Mouse (Mus musculus): Measurements from ENCODE around the gene Ano10. TPM values are rescaled to one million over a fixed set of nuclear protein-coding genes. Genes with fewer than 3 reads are reported as not detected.

The Ano10 gene
- polyA plus RNA-seq, 1 experiment: 3.2 TPM

DNA sequence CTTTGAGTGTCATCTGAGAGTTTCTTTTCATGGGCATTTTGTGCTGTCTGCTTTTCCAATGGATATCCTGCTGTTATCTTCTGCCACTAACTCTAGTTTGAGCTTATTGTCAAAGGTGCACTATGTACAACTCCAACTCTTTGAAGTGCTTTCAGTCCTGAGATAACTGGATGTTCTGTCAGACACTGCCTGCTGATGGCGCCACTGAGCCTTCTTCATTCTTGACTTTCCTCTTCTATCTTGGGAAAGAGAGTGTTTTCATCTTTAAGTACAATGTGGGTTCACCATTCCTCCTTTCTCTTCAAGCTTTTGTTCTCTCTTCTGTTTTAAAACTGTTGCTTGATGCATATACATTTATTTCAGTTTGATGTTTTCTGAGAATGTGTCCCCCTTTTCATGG is 42.1 kb downstream of the Ano10 start:
- TF ChIP-seq GATA1 (IDR thresholded peaks at IDR 0.05; ENCODE audit: borderline replicate concordance, low read length) (no peak), FLI1 (IDR thresholded peaks at IDR 0.05; ENCODE audit: low read length) (no peak)
- H3K9me3 ChIP-seq: no peaks in the 10 kb centered on the region
- H3K4me3 ChIP-seq (replicated peaks): no peak overlapping the region
- H3K27me3 ChIP-seq (replicated peaks): peaks cover 17% of the 10 kb centered on the region
- no peaks in the 10 kb centered on the region for H3K36me3 ChIP-seq (replicated peaks; ENCODE audit: low read length)
- H3K4me1 ChIP-seq: peaks cover 10% of the 10 kb centered on the region; the same call in 1 of the 2 replicates

DNA sequence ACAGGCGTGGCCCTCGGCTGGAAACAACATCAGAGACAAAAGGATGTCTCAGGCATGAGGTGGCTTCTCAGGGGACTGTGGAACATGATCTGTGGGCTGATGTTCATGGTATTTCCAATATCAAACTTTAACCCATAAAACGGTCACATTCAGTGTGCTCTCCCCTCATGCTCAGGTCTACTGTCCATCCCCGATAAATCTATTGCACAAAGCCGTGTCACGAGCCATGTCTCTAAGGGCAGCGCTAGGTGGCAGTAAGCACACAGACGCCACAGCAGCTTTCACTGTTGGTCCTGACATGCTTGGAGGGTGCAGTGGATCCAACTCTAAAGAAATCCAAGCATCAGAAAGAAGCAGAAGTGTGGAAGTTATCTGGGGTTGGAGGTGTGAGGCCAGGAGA is 46.1 kb downstream of the Ano10 start:
- H3K36me3 ChIP-seq (replicated peaks; ENCODE audit: low read length): no peaks in the 10 kb centered on the region
- no peak for TF ChIP-seq FLI1 (IDR thresholded peaks at IDR 0.05; ENCODE audit: low read length)
- TF ChIP-seq GATA1 (IDR thresholded peaks at IDR 0.05; ENCODE audit: borderline replicate concordance, low read length): no peak

DNA sequence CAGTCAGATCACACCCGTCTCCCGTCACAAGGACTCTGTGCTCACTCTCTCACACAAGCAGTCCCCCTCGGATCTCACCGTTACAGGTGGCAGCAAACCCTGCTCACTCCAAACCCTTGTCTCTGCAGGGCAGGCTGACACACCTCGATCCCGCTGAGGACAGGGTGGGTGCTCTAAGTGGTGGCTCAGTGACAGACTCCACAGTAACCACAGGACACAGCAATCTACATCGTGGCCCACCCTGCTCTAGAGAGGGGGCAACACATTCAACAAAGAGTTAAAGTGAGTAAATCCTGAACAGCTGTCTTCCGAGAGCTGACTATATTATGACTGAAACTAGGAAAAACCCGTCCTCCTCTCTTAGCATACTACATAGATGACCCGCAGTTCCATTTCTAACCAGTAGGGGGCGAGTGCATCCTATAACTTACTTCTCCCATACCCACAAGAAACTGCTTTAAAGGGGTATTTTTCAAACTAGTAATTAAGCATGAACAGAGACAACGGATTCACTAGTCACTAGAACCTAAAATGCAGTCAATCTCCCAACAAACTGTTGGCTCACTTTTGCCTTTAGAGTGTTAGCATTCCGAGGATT is 46.7 kb downstream of the Ano10 start:
- no peaks in the 10 kb centered on the region for H3K36me3 ChIP-seq (replicated peaks; ENCODE audit: low read length)

More for the DNA sequence above, 46.1 kb downstream of the Ano10 start:
- H3K4me1 ChIP-seq: peaks cover 18% of the 10 kb centered on the region; the same call in 1 of the 2 replicates
- no peaks in the 10 kb centered on the region for H3K9me3 ChIP-seq
- peaks cover 32% of the 10 kb centered on the region for H3K27me3 ChIP-seq (replicated peaks)
- no peak overlapping the region for H3K4me3 ChIP-seq (replicated peaks)

DNA sequence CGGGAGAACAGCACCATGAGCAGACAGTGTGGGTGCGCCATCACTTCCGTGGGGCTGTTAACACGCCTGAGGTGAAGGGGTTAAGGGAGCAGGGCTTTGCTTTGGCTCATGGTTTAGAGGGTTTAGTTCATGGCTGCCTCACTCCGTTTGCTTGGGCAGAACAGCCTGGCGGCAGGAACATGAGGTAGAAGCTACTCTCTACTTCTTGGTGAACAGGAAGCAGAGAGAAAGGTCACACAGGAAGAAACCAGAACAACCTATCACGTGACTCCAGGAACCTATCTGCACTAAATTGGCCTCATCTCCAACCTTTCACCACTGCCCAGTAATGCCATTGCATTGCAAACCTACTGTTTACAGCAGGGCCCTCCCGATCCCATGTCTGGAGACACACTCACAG is 48.3 kb downstream of the Ano10 start:
- no peak for TF ChIP-seq FLI1 (IDR thresholded peaks at IDR 0.05; ENCODE audit: low read length)
- no peak for TF ChIP-seq GATA1 (IDR thresholded peaks at IDR 0.05; ENCODE audit: borderline replicate concordance, low read length)
- Histone ChIP-seq H3K36me3 (replicated peaks; ENCODE audit: low read length) (no peaks in the 10 kb centered on the region), H3K4me3 (replicated peaks) (no peak overlapping the region), H3K9me3 (no peaks in the 10 kb centered on the region), H3K27me3 (replicated peaks) (peaks cover 44% of the 10 kb centered on the region), H3K4me1 (peaks cover 21% of the 10 kb centered on the region)

More for the DNA sequence above, 46.7 kb downstream of the Ano10 start:
- Histone ChIP-seq H3K27me3 (replicated peaks) (peaks cover 35% of the 10 kb centered on the region), H3K4me1 (peaks cover 21% of the 10 kb centered on the region), H3K9me3 (no peaks in the 10 kb centered on the region), H3K4me3 (replicated peaks) (no peak overlapping the region)
- TF ChIP-seq FLI1 (IDR thresholded peaks at IDR 0.05; ENCODE audit: low read length): no peak

DNA sequence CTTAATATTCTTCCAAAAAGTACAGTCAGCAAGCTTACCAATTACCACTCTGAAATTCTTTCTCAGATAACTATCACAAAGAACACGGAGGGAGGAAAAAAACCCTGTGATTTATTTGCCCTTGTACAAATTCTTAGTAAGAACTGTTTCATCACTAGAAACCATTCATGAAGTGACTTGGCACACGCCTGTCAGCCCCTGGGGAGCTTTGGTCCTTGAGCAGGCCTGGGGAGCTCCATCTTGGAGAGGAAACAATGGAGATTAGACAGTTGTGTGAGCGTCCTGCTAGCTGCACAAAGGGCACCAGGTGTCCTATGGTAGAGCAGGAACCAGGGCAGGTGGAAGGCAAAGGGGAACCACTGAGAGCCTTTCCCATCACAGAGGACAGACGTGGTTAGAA is 48.8 kb downstream of the Ano10 start:
- no peak overlapping the region for H3K4me3 ChIP-seq (replicated peaks)
- H3K9me3 ChIP-seq: no peaks in the 10 kb centered on the region
- H3K36me3 ChIP-seq (replicated peaks; ENCODE audit: low read length): no peaks in the 10 kb centered on the region
- peaks cover 21% of the 10 kb centered on the region for H3K4me1 ChIP-seq
- peaks cover 43% of the 10 kb centered on the region for H3K27me3 ChIP-seq (replicated peaks)
- no peak for TF ChIP-seq GATA1 (IDR thresholded peaks at IDR 0.05; ENCODE audit: borderline replicate concordance, low read length)
- TF ChIP-seq FLI1 (IDR thresholded peaks at IDR 0.05; ENCODE audit: low read length): no peak

DNA sequence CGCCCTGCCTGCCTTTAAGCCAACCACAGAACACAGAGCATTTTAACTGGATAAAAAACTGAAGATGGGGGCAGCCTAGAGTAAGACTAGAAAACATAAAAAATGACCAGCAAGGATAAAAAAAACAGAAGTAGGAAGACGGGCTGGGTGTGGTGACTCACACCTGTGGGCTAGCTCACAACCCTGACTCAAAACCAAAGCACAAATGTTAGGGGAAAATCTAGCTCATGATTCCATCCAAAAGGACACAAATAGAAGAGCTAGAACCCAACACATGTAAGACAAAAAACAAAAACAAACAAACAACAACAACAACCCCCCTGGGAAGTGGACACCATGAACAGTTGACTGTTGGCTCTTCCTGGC is 49.4 kb downstream of the Ano10 start:
- Histone ChIP-seq H3K36me3 (replicated peaks; ENCODE audit: low read length) (no peaks in the 10 kb centered on the region), H3K27me3 (replicated peaks) (peaks cover 41% of the 10 kb centered on the region), H3K9me3 (no peaks in the 10 kb centered on the region), H3K4me3 (replicated peaks) (no peak overlapping the region), H3K4me1 (peaks cover 21% of the 10 kb centered on the region)
- no peak for TF ChIP-seq GATA1 (IDR thresholded peaks at IDR 0.05; ENCODE audit: borderline replicate concordance, low read length)
- TF ChIP-seq FLI1 (IDR thresholded peaks at IDR 0.05; ENCODE audit: low read length): no peak

DNA sequence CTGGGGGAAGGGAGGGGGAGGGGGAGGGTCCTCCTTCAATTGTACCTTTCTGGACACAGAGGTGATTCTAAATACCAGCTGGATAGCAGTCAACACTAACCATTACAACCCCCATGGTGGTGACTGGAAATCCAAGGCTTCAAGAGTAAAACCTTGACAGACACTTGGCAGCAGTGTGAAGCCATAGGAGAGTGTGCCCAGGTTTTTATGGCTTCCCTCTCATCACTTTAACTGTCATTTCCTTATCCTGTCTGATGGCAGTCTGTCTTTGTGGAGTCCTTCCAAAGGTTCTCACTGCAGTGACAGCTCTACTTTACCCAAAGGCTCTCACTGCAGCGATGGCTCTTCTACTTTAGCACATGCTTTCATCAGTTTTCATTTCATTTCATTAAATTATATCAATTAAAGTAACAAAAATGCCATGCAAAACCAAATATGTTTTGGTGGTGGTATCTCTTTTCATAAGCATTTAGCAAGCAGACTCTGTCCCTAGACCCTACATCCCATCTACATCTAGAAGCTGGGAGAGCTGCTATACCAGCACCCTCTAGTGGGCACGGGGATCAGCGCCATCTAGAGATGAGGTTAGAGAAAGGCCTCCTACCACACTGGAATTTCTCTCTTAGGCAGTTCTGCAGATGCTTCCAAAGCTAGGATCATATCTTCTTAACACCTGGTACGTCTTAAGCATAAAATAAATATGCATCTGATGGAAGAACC is 50.0 kb downstream of the Ano10 start:
- H3K4me3 ChIP-seq (replicated peaks): no peak overlapping the region
- peaks cover 21% of the 10 kb centered on the region for H3K4me1 ChIP-seq
- TF ChIP-seq FLI1 (IDR thresholded peaks at IDR 0.05; ENCODE audit: low read length) (no peak), GATA1 (IDR thresholded peaks at IDR 0.05; ENCODE audit: borderline replicate concordance, low read length) (no peak)
- no peaks in the 10 kb centered on the region for H3K9me3 ChIP-seq
- peaks cover 38% of the 10 kb centered on the region for H3K27me3 ChIP-seq (replicated peaks)
- H3K36me3 ChIP-seq (replicated peaks; ENCODE audit: low read length): no peaks in the 10 kb centered on the region

DNA sequence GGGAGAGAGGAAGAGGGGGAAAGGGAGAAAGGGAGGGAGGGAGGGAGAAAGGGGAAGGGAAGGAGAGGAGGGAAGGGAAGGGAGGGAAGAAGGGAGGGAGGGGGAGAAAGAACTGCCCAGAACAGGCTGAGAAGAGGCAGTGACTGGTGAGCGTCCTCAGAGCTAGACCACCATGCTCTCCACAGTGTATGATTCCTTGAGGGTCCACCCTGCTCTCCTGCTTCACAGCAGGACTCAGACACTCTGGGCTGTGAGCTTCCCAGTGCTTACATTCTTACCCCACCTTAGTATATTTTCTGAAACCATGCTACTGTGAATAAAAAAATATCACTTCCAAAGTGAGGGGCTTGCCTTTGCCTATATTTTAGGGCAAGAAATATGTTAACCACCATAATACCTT is 50.9 kb downstream of the Ano10 start:
- no peak overlapping the region for H3K4me3 ChIP-seq (replicated peaks)
- peaks cover 21% of the 10 kb centered on the region for H3K4me1 ChIP-seq
- TF ChIP-seq GATA1 (IDR thresholded peaks at IDR 0.05; ENCODE audit: borderline replicate concordance, low read length): no peak
- TF ChIP-seq FLI1 (IDR thresholded peaks at IDR 0.05; ENCODE audit: low read length): no peak
- H3K9me3 ChIP-seq: no peaks in the 10 kb centered on the region
- peaks cover 38% of the 10 kb centered on the region for H3K27me3 ChIP-seq (replicated peaks)
- no peaks in the 10 kb centered on the region for H3K36me3 ChIP-seq (replicated peaks; ENCODE audit: low read length)

DNA sequence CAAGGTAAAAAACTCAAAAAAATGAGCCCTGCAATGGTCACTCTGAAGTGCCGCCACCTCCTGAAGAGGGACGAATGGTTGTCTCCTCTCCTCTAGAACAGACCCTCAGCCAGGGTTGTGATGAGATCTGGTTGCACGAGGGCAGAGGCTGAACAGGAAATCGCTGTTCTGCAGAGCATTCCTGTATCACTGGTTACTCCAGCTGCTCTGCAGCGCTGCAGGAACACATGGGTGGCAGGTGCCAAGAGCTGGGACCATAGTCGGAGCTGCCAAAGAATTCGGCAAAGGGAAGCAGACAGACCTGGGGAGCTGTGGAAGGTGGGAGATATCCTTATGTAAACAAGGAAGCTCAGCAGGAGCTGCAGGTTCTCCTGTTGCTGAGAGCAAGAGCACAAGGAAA is 51.4 kb downstream of the Ano10 start:
- peaks cover 40% of the 10 kb centered on the region for H3K27me3 ChIP-seq (replicated peaks)
- H3K4me3 ChIP-seq (replicated peaks): no peak overlapping the region
- TF ChIP-seq FLI1 (IDR thresholded peaks at IDR 0.05; ENCODE audit: low read length) (no peak), GATA1 (IDR thresholded peaks at IDR 0.05; ENCODE audit: borderline replicate concordance, low read length) (no peak)
- no peaks in the 10 kb centered on the region for H3K36me3 ChIP-seq (replicated peaks; ENCODE audit: low read length)
- peaks cover 16% of the 10 kb centered on the region for H3K4me1 ChIP-seq
- H3K9me3 ChIP-seq: no peaks in the 10 kb centered on the region

DNA sequence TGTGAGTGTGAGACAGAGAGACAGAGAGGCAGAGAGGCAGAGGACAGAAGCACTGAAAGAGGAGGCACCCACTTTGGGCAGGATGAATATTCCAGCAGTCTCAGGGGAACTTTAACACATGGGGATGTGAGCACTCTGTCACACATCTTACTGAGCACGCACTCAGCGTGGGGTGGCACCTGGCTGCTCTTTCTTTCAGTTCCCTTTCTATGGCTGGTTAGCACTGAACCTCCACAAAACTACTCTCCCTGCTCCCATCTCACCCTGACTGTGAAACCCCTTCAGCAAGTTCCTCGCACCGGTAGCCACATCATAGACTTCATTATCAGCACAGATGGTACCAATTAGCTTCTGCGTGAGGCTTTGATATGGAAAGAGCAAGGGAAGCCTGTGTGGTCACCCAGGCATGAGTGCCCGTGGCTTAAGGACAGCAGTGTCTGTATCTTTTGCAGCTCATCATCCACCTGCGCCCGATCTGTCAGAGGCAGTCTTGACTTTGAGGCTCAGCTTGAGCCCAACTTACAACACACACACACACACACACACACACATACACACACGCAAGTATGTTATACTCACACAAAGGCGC is 52.3 kb downstream of the Ano10 start:
- Histone ChIP-seq H3K4me3 (replicated peaks) (no peak overlapping the region), H3K36me3 (replicated peaks; ENCODE audit: low read length) (no peaks in the 10 kb centered on the region), H3K4me1 (peaks cover 9% of the 10 kb centered on the region), H3K27me3 (replicated peaks) (peaks cover 35% of the 10 kb centered on the region), H3K9me3 (no peaks in the 10 kb centered on the region)
- no peak for TF ChIP-seq GATA1 (IDR thresholded peaks at IDR 0.05; ENCODE audit: borderline replicate concordance, low read length)
- TF ChIP-seq FLI1 (IDR thresholded peaks at IDR 0.05; ENCODE audit: low read length): no peak

Data from megakaryocyte, embryonic 14.5 days (primary cell).